Mouse (Mus musculus): Measurements from ENCODE around the gene Zfyve26. TPM values are rescaled to one million over a fixed set of nuclear protein-coding genes. Genes with fewer than 3 reads are reported as not detected.
A peak's percentile ranks its signal among the peaks of the same experiment; 100 is the strongest.

The Zfyve26 gene
- polyA plus RNA-seq, 1 experiment from 2014 or later = 17.2 TPM

GRCm38 (mm10) chr12:79297121-79297576 lies 1.0 kb upstream of the Zfyve26 start, which contains the start of gene Rad51b:
TSS of gene Rad51b (plus strand) at chr12:79297282.
- peak; percentile 79; the same call in 1 of the 2 replicates for ATAC-seq (ENCODE audit: insufficient number of reproducible peaks, insufficient read depth, low FRiP score, low read depth)
- Histone ChIP-seq H3K9ac (replicated peaks; ENCODE audit: low read depth, low read length) (peak within 1 kb of the TSS; percentile 59), H3K4me1 (ENCODE audit: control insufficient read depth, insufficient read depth, low read length) (peaks cover 6% of the 10 kb centered on the region; the same call in 1 of the 2 replicates), H3K9me3 (ENCODE audit: control insufficient read depth, low read depth, low read length) (no peaks in the 10 kb centered on the region), H3K27ac (ENCODE audit: low read length) (no peak within 1 kb of the TSS), H3K36me3 (ENCODE audit: control insufficient read depth, insufficient read depth, low read length) (no peaks in the 10 kb centered on the region), H3K4me3 (ENCODE audit: low read depth, low read length) (peak within 1 kb of the TSS; percentile 79), H3K27me3 (ENCODE audit: control insufficient read depth, insufficient read depth, low read length) (no peaks in the 10 kb centered on the region), H3K4me2 (replicated peaks; ENCODE audit: low read depth, low read length) (peak within 1 kb of the TSS; percentile 80)
- 2% methylated on average over 21 of the region's 21 CpGs for WGBS

GRCm38 (mm10) chr12:79292874-79293273 lies 3.2 kb downstream of the Zfyve26 start:
- WGBS = 74% methylated on average over 6 of the region's 6 CpGs
- ATAC-seq (ENCODE audit: insufficient number of reproducible peaks, insufficient read depth, low FRiP score, low read depth) = no peak
- no peak overlapping the region for H3K9ac ChIP-seq (replicated peaks; ENCODE audit: low read depth, low read length)
- no peak overlapping the region for H3K4me3 ChIP-seq (ENCODE audit: low read depth, low read length)
- peaks cover 6% of the 10 kb centered on the region; the same call in 1 of the 2 replicates for H3K4me1 ChIP-seq (ENCODE audit: control insufficient read depth, insufficient read depth, low read length)
- H3K9me3 ChIP-seq (ENCODE audit: control insufficient read depth, low read depth, low read length) = no peaks in the 10 kb centered on the region
- no peak overlapping the region for H3K4me2 ChIP-seq (replicated peaks; ENCODE audit: low read depth, low read length)
- H3K27me3 ChIP-seq (ENCODE audit: control insufficient read depth, insufficient read depth, low read length) = no peaks in the 10 kb centered on the region
- H3K27ac ChIP-seq (ENCODE audit: low read length) = no peak overlapping the region
- no peaks in the 10 kb centered on the region; the same call in 1 of the 2 replicates for H3K36me3 ChIP-seq (ENCODE audit: control insufficient read depth, insufficient read depth, low read length)

GRCm38 (mm10) chr12:79282595-79282994 lies 13.5 kb downstream of the Zfyve26 start:
- no peak for ATAC-seq (ENCODE audit: insufficient number of reproducible peaks, insufficient read depth, low FRiP score, low read depth)
- Histone ChIP-seq H3K9me3 (ENCODE audit: control insufficient read depth, low read depth, low read length) (no peaks in the 10 kb centered on the region), H3K9ac (replicated peaks; ENCODE audit: low read depth, low read length) (no peak overlapping the region), H3K4me3 (ENCODE audit: low read depth, low read length) (no peak overlapping the region), H3K36me3 (ENCODE audit: control insufficient read depth, insufficient read depth, low read length) (peaks cover 82% of the 10 kb centered on the region), H3K4me2 (replicated peaks; ENCODE audit: low read depth, low read length) (no peak overlapping the region), H3K4me1 (ENCODE audit: control insufficient read depth, insufficient read depth, low read length) (no peaks in the 10 kb centered on the region), H3K27me3 (ENCODE audit: control insufficient read depth, insufficient read depth, low read length) (no peaks in the 10 kb centered on the region), H3K27ac (ENCODE audit: low read length) (no peak overlapping the region)
- 88% methylated on average over 8 of the region's 8 CpGs for whole genome bisulfite sequencing

GRCm38 (mm10) chr12:79279513-79280115 lies 16.5 kb downstream of the Zfyve26 start:
- Histone ChIP-seq H3K9me3 (ENCODE audit: control insufficient read depth, low read depth, low read length) (no peaks in the 10 kb centered on the region), H3K4me3 (ENCODE audit: low read depth, low read length) (no peak overlapping the region), H3K4me1 (ENCODE audit: control insufficient read depth, insufficient read depth, low read length) (no peaks in the 10 kb centered on the region), H3K27ac (ENCODE audit: low read length) (no peak overlapping the region), H3K27me3 (ENCODE audit: control insufficient read depth, insufficient read depth, low read length) (no peaks in the 10 kb centered on the region), H3K4me2 (replicated peaks; ENCODE audit: low read depth, low read length) (no peak overlapping the region), H3K9ac (replicated peaks; ENCODE audit: low read depth, low read length) (no peak overlapping the region), H3K36me3 (ENCODE audit: control insufficient read depth, insufficient read depth, low read length) (peaks cover 81% of the 10 kb centered on the region)
- 83% methylated on average over 13 of the region's 13 CpGs for WGBS
- ATAC-seq (ENCODE audit: insufficient number of reproducible peaks, insufficient read depth, low FRiP score, low read depth) = no peak

- WGBS = 76% methylated on average over 4 of the region's 4 CpGs
- Histone ChIP-seq H3K4me3 (ENCODE audit: low read depth, low read length) (no peak overlapping the region), H3K9me3 (ENCODE audit: control insufficient read depth, low read depth, low read length) (no peaks in the 10 kb centered on the region), H3K4me1 (ENCODE audit: control insufficient read depth, insufficient read depth, low read length) (no peaks in the 10 kb centered on the region), H3K4me2 (replicated peaks; ENCODE audit: low read depth, low read length) (no peak overlapping the region), H3K9ac (replicated peaks; ENCODE audit: low read depth, low read length) (no peak overlapping the region), H3K27me3 (ENCODE audit: control insufficient read depth, insufficient read depth, low read length) (no peaks in the 10 kb centered on the region), H3K27ac (ENCODE audit: low read length) (no peak overlapping the region), H3K36me3 (ENCODE audit: control insufficient read depth, insufficient read depth, low read length) (peaks cover 70% of the 10 kb centered on the region)
- ATAC-seq (ENCODE audit: insufficient number of reproducible peaks, insufficient read depth, low FRiP score, low read depth) = no peak
Measured at GRCm38 (mm10) chr12:79272604-79273003, 23.5 kb downstream of the Zfyve26 start.

- Histone ChIP-seq H3K36me3 (ENCODE audit: control insufficient read depth, insufficient read depth, low read length) (peaks cover 36% of the 10 kb centered on the region), H3K9me3 (ENCODE audit: control insufficient read depth, low read depth, low read length) (no peaks in the 10 kb centered on the region), H3K4me2 (replicated peaks; ENCODE audit: low read depth, low read length) (no peak overlapping the region), H3K4me1 (ENCODE audit: control insufficient read depth, insufficient read depth, low read length) (no peaks in the 10 kb centered on the region), H3K27me3 (ENCODE audit: control insufficient read depth, insufficient read depth, low read length) (no peaks in the 10 kb centered on the region), H3K27ac (ENCODE audit: low read length) (no peak overlapping the region), H3K4me3 (ENCODE audit: low read depth, low read length) (no peak overlapping the region), H3K9ac (replicated peaks; ENCODE audit: low read depth, low read length) (no peak overlapping the region)
- WGBS = 47% methylated on average over 5 of the region's 5 CpGs
- no peak for ATAC-seq (ENCODE audit: insufficient number of reproducible peaks, insufficient read depth, low FRiP score, low read depth)
Measured at GRCm38 (mm10) chr12:79261035-79261434, 35.1 kb downstream of the Zfyve26 start.

- no peak for ATAC-seq (ENCODE audit: insufficient number of reproducible peaks, insufficient read depth, low FRiP score, low read depth)
- 85% methylated on average over 2 of the region's 2 CpGs for WGBS
- Histone ChIP-seq H3K9ac (replicated peaks; ENCODE audit: low read depth, low read length) (no peak overlapping the region), H3K27me3 (ENCODE audit: control insufficient read depth, insufficient read depth, low read length) (no peaks in the 10 kb centered on the region), H3K4me3 (ENCODE audit: low read depth, low read length) (no peak overlapping the region), H3K9me3 (ENCODE audit: control insufficient read depth, low read depth, low read length) (no peaks in the 10 kb centered on the region), H3K36me3 (ENCODE audit: control insufficient read depth, insufficient read depth, low read length) (peaks cover 27% of the 10 kb centered on the region), H3K27ac (ENCODE audit: low read length) (no peak overlapping the region), H3K4me1 (ENCODE audit: control insufficient read depth, insufficient read depth, low read length) (no peaks in the 10 kb centered on the region), H3K4me2 (replicated peaks; ENCODE audit: low read depth, low read length) (no peak overlapping the region)
Measured at GRCm38 (mm10) chr12:79260154-79260553, 36.0 kb downstream of the Zfyve26 start.

- H3K4me3 ChIP-seq (ENCODE audit: low read depth, low read length) = no peak overlapping the region
- H3K9ac ChIP-seq (replicated peaks; ENCODE audit: low read depth, low read length) = no peak overlapping the region
- ATAC-seq (ENCODE audit: insufficient number of reproducible peaks, insufficient read depth, low FRiP score, low read depth) = no peak
- 95% methylated on average over 10 of the region's 10 CpGs for WGBS
- H3K27me3 ChIP-seq (ENCODE audit: control insufficient read depth, insufficient read depth, low read length) = no peaks in the 10 kb centered on the region
- no peaks in the 10 kb centered on the region for H3K9me3 ChIP-seq (ENCODE audit: control insufficient read depth, low read depth, low read length)
- H3K4me1 ChIP-seq (ENCODE audit: control insufficient read depth, insufficient read depth, low read length) = no peaks in the 10 kb centered on the region
- H3K27ac ChIP-seq (ENCODE audit: low read length) = no peak overlapping the region
- no peak overlapping the region for H3K4me2 ChIP-seq (replicated peaks; ENCODE audit: low read depth, low read length)
- H3K36me3 ChIP-seq (ENCODE audit: control insufficient read depth, insufficient read depth, low read length) = peaks cover 26% of the 10 kb centered on the region
Measured at GRCm38 (mm10) chr12:79254975-79255374, 41.1 kb downstream of the Zfyve26 start.

Measured in stomach, embryonic 14.5 days (tissue).